Mouse (Mus musculus): ENCODE results near the gene Ccdc115. TPM values are rescaled to one million over a fixed set of nuclear protein-coding genes. Genes with fewer than 3 reads are reported as not detected.

Gene Ccdc115
- polyA plus RNA-seq, 1 experiment from 2014 or later, result 65.2 TPM

DNA sequence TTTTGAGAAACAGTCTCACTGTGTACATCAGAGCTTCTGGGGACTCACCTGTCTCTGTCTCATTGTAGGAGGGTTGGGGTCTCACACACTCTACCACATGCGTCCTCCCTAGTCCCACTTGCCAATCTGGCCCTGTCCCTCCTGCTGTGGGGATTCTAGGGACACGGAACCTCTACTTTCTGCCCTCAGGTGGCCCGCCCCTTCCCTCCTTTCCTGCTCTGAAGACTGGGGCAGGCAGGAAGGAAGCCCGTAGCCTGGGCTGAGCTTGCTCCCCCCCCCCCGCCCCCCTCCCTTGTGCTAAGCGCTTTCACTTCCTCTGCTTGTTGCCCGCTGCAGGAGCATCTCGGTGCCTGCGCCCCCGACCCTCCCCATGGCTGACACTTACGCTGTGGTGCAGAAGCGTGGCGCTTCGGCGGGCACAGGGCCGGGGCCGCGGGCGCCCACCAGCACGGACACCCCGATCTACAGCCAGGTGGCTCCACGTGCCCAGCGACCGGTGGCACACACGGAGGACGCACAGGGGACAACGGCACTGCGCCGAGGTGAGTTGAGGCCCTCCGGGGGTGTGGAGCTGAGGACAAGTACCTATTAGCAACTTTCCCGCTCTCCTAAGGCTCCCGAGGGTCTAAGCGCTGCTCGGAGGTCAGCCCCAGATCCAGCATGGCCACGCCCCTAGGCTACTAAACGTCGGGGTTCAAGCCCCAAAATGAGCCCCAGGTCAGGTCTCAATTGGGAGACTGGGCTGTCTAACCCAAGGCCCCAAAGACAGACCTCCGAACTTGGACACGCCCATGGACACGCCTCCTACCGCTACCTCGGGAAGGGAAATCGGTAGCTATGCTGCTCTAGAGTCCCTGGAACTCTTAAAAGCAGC lies 33.2 kb upstream of the Ccdc115 start:
- no peaks in the 10 kb centered on the region for H3K36me3 ChIP-seq (ENCODE audit: control insufficient read depth, insufficient read depth, low read length)
- H3K27me3 ChIP-seq (ENCODE audit: control insufficient read depth, insufficient read depth, low read depth, low read length), result peaks cover 20% of the 10 kb centered on the region
- no peaks in the 10 kb centered on the region for H3K9me3 ChIP-seq (replicated peaks; ENCODE audit: control insufficient read depth, low read length, poor library complexity, severe bottlenecking)
- H3K4me1 ChIP-seq (ENCODE audit: control insufficient read depth, insufficient read depth, low read length), result peaks cover 12% of the 10 kb centered on the region
- H3K9ac ChIP-seq (ENCODE audit: low read depth, low read length), result peak overlapping the region; percentile 68
- H3K27ac ChIP-seq (ENCODE audit: low read length), result no peak overlapping the region
- peak overlapping the region; percentile 98 for H3K4me2 ChIP-seq (ENCODE audit: low read length)
- WGBS, result 1% methylated on average over 40 of the region's 43 CpGs
- peak overlapping the region; percentile 51 for H3K4me3 ChIP-seq (ENCODE audit: low read depth, low read length)
- peak; percentile 43; the same call in 1 of the 2 replicates for ATAC-seq

- no peak for ATAC-seq
- H3K9ac ChIP-seq (ENCODE audit: low read depth, low read length), result no peak overlapping the region
- no peak overlapping the region for H3K4me2 ChIP-seq (ENCODE audit: low read length)
- 66% methylated on average over 5 of the region's 5 CpGs for WGBS
- peaks cover 14% of the 10 kb centered on the region for H3K4me1 ChIP-seq (ENCODE audit: control insufficient read depth, insufficient read depth, low read length)
- H3K27ac ChIP-seq (ENCODE audit: low read length), result no peak overlapping the region
- no peaks in the 10 kb centered on the region for H3K36me3 ChIP-seq (ENCODE audit: control insufficient read depth, insufficient read depth, low read length)
- no peaks in the 10 kb centered on the region for H3K9me3 ChIP-seq (replicated peaks; ENCODE audit: control insufficient read depth, low read length, poor library complexity, severe bottlenecking)
- peaks cover 20% of the 10 kb centered on the region for H3K27me3 ChIP-seq (ENCODE audit: control insufficient read depth, insufficient read depth, low read depth, low read length)
- no peak overlapping the region for H3K4me3 ChIP-seq (ENCODE audit: low read depth, low read length)
These were observed 30.3 kb upstream of the Ccdc115 start for GRCm38 (mm10) chr1:34469801-34470200.

DNA sequence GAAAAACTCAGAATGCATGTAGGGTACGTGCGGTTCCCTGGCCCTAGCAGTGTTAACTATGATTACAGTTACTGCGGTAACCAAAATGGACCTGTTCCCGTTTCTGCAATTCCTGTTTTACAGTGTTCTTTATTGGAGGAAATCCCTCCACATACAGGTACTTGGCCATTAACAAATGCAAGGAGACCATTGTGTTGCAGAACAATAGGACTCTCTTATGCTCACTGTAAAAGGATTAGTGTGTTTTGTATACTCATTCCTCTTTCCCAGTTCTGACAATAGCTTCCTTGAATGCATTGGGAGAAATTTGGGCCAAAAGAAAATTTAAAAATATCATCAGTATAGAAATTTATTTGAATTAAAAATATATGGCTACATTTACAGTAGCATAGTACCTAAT lies 29.0 kb upstream of the Ccdc115 start:
- H3K27me3 ChIP-seq (ENCODE audit: control insufficient read depth, insufficient read depth, low read depth, low read length), result peaks cover 20% of the 10 kb centered on the region
- no peaks in the 10 kb centered on the region for H3K36me3 ChIP-seq (ENCODE audit: control insufficient read depth, insufficient read depth, low read length)
- H3K4me1 ChIP-seq (ENCODE audit: control insufficient read depth, insufficient read depth, low read length), result peaks cover 14% of the 10 kb centered on the region
- no peak overlapping the region for H3K4me3 ChIP-seq (ENCODE audit: low read depth, low read length)
- no peaks in the 10 kb centered on the region for H3K9me3 ChIP-seq (replicated peaks; ENCODE audit: control insufficient read depth, low read length, poor library complexity, severe bottlenecking)
- no peak overlapping the region for H3K27ac ChIP-seq (ENCODE audit: low read length)
- no peak for ATAC-seq
- no peak overlapping the region for H3K4me2 ChIP-seq (ENCODE audit: low read length)
- WGBS, result 71% methylated on average over 4 of the region's 4 CpGs
- H3K9ac ChIP-seq (ENCODE audit: low read depth, low read length), result no peak overlapping the region

DNA sequence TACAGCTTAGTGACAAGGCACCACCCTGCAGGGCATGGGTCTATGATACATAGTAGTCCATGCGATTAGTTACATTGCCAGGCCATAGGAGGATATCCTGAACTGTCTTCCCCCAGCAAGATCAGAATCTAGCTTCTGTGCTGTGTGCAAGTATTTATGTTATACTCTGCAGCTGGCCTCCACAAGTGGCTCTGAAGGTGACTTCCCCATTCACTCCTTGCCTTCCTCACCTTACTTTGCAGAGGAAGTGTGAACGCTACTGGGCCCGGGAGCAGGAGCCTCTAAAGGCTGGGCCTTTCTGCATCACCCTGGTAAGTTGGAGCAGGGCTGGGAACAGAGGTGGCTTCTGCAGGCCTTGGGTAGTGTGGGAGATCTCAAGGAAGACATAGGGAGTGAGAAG lies 28.6 kb upstream of the Ccdc115 start:
- H3K36me3 ChIP-seq (ENCODE audit: control insufficient read depth, insufficient read depth, low read length), result no peaks in the 10 kb centered on the region
- H3K9me3 ChIP-seq (replicated peaks; ENCODE audit: control insufficient read depth, low read length, poor library complexity, severe bottlenecking), result no peaks in the 10 kb centered on the region
- no peak overlapping the region for H3K4me3 ChIP-seq (ENCODE audit: low read depth, low read length)
- H3K4me1 ChIP-seq (ENCODE audit: control insufficient read depth, insufficient read depth, low read length), result peaks cover 12% of the 10 kb centered on the region
- no peak overlapping the region for H3K9ac ChIP-seq (ENCODE audit: low read depth, low read length)
- 0 out of 2 replicates have a peak overlapping the region, but pooled peaks have one; percentile 26 for H3K27ac ChIP-seq (ENCODE audit: low read length)
- no peak for ATAC-seq
- no peak overlapping the region for H3K4me2 ChIP-seq (ENCODE audit: low read length)
- 57% methylated on average over 3 of the region's 3 CpGs for WGBS
- H3K27me3 ChIP-seq (ENCODE audit: control insufficient read depth, insufficient read depth, low read depth, low read length), result peaks cover 16% of the 10 kb centered on the region

GRCm38 (mm10) chr1:34465445-34465844 lies 26.0 kb upstream of the Ccdc115 start:
- Histone ChIP-seq H3K4me3 (ENCODE audit: low read depth, low read length) (no peak overlapping the region), H3K36me3 (ENCODE audit: control insufficient read depth, insufficient read depth, low read length) (no peaks in the 10 kb centered on the region), H3K4me2 (ENCODE audit: low read length) (no peak overlapping the region), H3K9ac (ENCODE audit: low read depth, low read length) (no peak overlapping the region), H3K4me1 (ENCODE audit: control insufficient read depth, insufficient read depth, low read length) (peaks cover 5% of the 10 kb centered on the region; the same call in 1 of the 2 replicates), H3K27ac (ENCODE audit: low read length) (no peak overlapping the region), H3K9me3 (replicated peaks; ENCODE audit: control insufficient read depth, low read length, poor library complexity, severe bottlenecking) (no peaks in the 10 kb centered on the region), H3K27me3 (ENCODE audit: control insufficient read depth, insufficient read depth, low read depth, low read length) (peaks cover 6% of the 10 kb centered on the region; the same call in 1 of the 2 replicates)
- 78% methylated on average over 6 of the region's 6 CpGs for WGBS
- no peak for ATAC-seq

GRCm38 (mm10) chr1:34464310-34464817 lies 24.9 kb upstream of the Ccdc115 start:
- Histone ChIP-seq H3K9ac (ENCODE audit: low read depth, low read length) (no peak overlapping the region), H3K4me3 (ENCODE audit: low read depth, low read length) (no peak overlapping the region), H3K27me3 (ENCODE audit: control insufficient read depth, insufficient read depth, low read depth, low read length) (peaks cover 11% of the 10 kb centered on the region; the same call in 1 of the 2 replicates), H3K9me3 (replicated peaks; ENCODE audit: control insufficient read depth, low read length, poor library complexity, severe bottlenecking) (no peaks in the 10 kb centered on the region), H3K27ac (ENCODE audit: low read length) (no peak overlapping the region), H3K36me3 (ENCODE audit: control insufficient read depth, insufficient read depth, low read length) (no peaks in the 10 kb centered on the region), H3K4me2 (ENCODE audit: low read length) (no peak overlapping the region), H3K4me1 (ENCODE audit: control insufficient read depth, insufficient read depth, low read length) (peaks cover 10% of the 10 kb centered on the region)
- whole genome bisulfite sequencing, result 91% methylated on average over 8 of the region's 8 CpGs
- no peak for ATAC-seq

- Histone ChIP-seq H3K36me3 (ENCODE audit: control insufficient read depth, insufficient read depth, low read length) (no peaks in the 10 kb centered on the region), H3K27me3 (ENCODE audit: control insufficient read depth, insufficient read depth, low read depth, low read length) (peaks cover 24% of the 10 kb centered on the region), H3K9ac (ENCODE audit: low read depth, low read length) (no peak overlapping the region), H3K27ac (ENCODE audit: low read length) (no peak overlapping the region), H3K4me2 (ENCODE audit: low read length) (no peak overlapping the region), H3K4me1 (ENCODE audit: control insufficient read depth, insufficient read depth, low read length) (peaks cover 12% of the 10 kb centered on the region), H3K9me3 (replicated peaks; ENCODE audit: control insufficient read depth, low read length, poor library complexity, severe bottlenecking) (no peaks in the 10 kb centered on the region), H3K4me3 (ENCODE audit: low read depth, low read length) (no peak overlapping the region)
- no peak for ATAC-seq
- 19% methylated on average over 7 of the region's 7 CpGs for WGBS
These were observed 23.3 kb upstream of the Ccdc115 start for GRCm38 (mm10) chr1:34462766-34463165.

DNA sequence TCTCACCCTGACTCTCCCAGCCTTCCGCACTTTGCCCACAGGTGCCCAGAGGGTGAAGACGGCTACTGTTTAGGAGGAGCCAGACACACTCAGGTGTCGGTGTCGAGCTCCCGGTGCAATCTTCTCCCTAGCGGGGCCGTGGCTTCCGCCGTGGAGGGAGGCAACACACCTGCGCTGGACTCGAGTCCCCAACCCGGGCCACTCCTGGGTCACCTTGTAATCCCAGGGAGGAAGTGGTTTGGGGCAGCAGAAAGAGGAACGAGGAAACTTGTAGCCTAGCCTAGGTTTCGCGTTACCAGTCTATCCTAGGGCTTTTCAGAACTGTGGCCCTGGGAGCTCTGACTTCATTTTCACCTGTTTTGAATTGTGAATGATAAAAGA lies 20.6 kb upstream of the Ccdc115 start:
- Histone ChIP-seq H3K4me3 (ENCODE audit: low read depth, low read length) (peak overlapping the region; percentile 45), H3K4me2 (ENCODE audit: low read length) (peak overlapping the region; percentile 99), H3K9ac (ENCODE audit: low read depth, low read length) (peak overlapping the region; percentile 23; the same call in 1 of the 2 replicates), H3K27ac (ENCODE audit: low read length) (no peak overlapping the region), H3K27me3 (ENCODE audit: control insufficient read depth, insufficient read depth, low read depth, low read length) (peaks cover 32% of the 10 kb centered on the region), H3K36me3 (ENCODE audit: control insufficient read depth, insufficient read depth, low read length) (no peaks in the 10 kb centered on the region), H3K9me3 (replicated peaks; ENCODE audit: control insufficient read depth, low read length, poor library complexity, severe bottlenecking) (no peaks in the 10 kb centered on the region), H3K4me1 (ENCODE audit: control insufficient read depth, insufficient read depth, low read length) (peaks cover 10% of the 10 kb centered on the region)
- 3% methylated on average over 15 of the region's 15 CpGs for WGBS
- peak; percentile 38; the same call in 1 of the 2 replicates for ATAC-seq

All from midbrain, embryonic 16.5 days (tissue).